Mouse (Mus musculus): Measurements from ENCODE around the gene Rarres2. TPM values are rescaled to one million over a fixed set of nuclear protein-coding genes. Genes with fewer than 3 reads are reported as not detected.

The Rarres2 gene
- total and polyA plus RNA-seq, 3 experiments, result 0.72 TPM; not detected in 2

GRCm38 (mm10) chr6:48582037-48582436, 9.4 kb upstream of the Rarres2 start:
- Histone ChIP-seq H3K9me3 (replicated peaks; ENCODE audit: low read length) (peaks cover 3% of the 10 kb centered on the region), H3K79me2 (replicated peaks; ENCODE audit: control insufficient read depth, extremely low read depth, insufficient read depth, poor library complexity, severe bottlenecking) (no peaks in the 10 kb centered on the region), H3K4me1 (ENCODE audit: control insufficient read depth in 1 of 2, insufficient read depth in 2 of 2) (peaks cover 3 to 29% of the 10 kb centered on the region in 2 experiments), H3K27ac (ENCODE audit: insufficient read depth, low read depth) (no peak overlapping the region), H3K9ac (ENCODE audit: insufficient read depth, low read depth) (no peak overlapping the region), H3K27me3 (replicated peaks) (no peaks in the 10 kb centered on the region), H3K4me3 (replicated peaks in 1 of 3; ENCODE audit: low read depth in 2 of 3, low read length in 2 of 3, poor library complexity in 1 of 3) (no peak overlapping the region), H3K36me3 (replicated peaks in 1 of 2; ENCODE audit: control insufficient read depth in 1 of 2, insufficient read depth in 1 of 2, low read length in 1 of 2) (no peaks in the 10 kb centered on the region), H3K4me2 (ENCODE audit: insufficient read depth, low read depth, poor library complexity, severe bottlenecking) (no peak overlapping the region)
- in situ Hi-C loops (cut with MboI; ENCODE audit: low pct_ligation_motif_present, low pct_unique_long_range_greater_than_20kb, low sequenced_read_pairs), result no loop called here
- TF ChIP-seq CTCF (conservative IDR thresholded peaks at IDR 0.05 in 1 of 2, IDR thresholded peaks at IDR 0.05 in 1 of 2; ENCODE audit: low read depth in 2 of 2, low read length in 2 of 2) (peak; percentile 68 to 83), EP300 (IDR thresholded peaks at IDR 0.05; ENCODE audit: low read length) (no peak), RAD21 (IDR thresholded peaks at IDR 0.05; ENCODE audit: low read depth, low read length) (peak; percentile 74), ZNF384 (IDR thresholded peaks at IDR 0.05; ENCODE audit: low read depth, low read length) (0 out of 2 replicates have a peak, but pooled peaks have one; percentile 17), MYC (IDR thresholded peaks at IDR 0.05; ENCODE audit: low read depth, low read length) (no peak), POLR2A (IDR thresholded peaks at IDR 0.05; ENCODE audit: low read depth, low read length) (no peak), ZMIZ1 (IDR thresholded peaks at IDR 0.05; ENCODE audit: low read depth, low read length) (no peak), CHD1 (IDR thresholded peaks at IDR 0.05; ENCODE audit: low read depth, low read length) (no peak), ZKSCAN1 (IDR thresholded peaks at IDR 0.05; ENCODE audit: borderline replicate concordance, low read depth, low read length) (no peak), TBP (conservative IDR thresholded peaks at IDR 0.05; ENCODE audit: low read depth, low read length) (no peak), GABPA (IDR thresholded peaks at IDR 0.05; ENCODE audit: insufficient replicate concordance, low read depth, low read length) (no peak), CHD2 (IDR thresholded peaks at IDR 0.05; ENCODE audit: low read length) (no peak), USF1 (IDR thresholded peaks at IDR 0.05; ENCODE audit: low read depth, low read length) (no peak), USF2 (conservative IDR thresholded peaks at IDR 0.05; ENCODE audit: low read depth, low read length) (no peak), ZC3H11A (IDR thresholded peaks at IDR 0.05; ENCODE audit: low read depth, low read length) (peak; percentile 7; the same call in 1 of the 2 replicates), NELFE (IDR thresholded peaks at IDR 0.05; ENCODE audit: low read depth, low read length) (no peak), KAT2A (IDR thresholded peaks at IDR 0.05; ENCODE audit: insufficient replicate concordance, low read length) (no peak), TCF12 (IDR thresholded peaks at IDR 0.05; ENCODE audit: low read depth, low read length) (no peak), SMC3 (IDR thresholded peaks at IDR 0.05; ENCODE audit: low read depth, low read length) (peak; percentile 83), MAZ (IDR thresholded peaks at IDR 0.05; ENCODE audit: low read depth, low read length) (no peak), IRF4 (IDR thresholded peaks at IDR 0.05; ENCODE audit: low read depth, low read length) (no peak), E2F4 (IDR thresholded peaks at IDR 0.05; ENCODE audit: insufficient replicate concordance, low read depth, low read length) (no peak)
- peak; percentile 74 for DNase-seq (ENCODE audit: extremely low read depth)
- dilution Hi-C loops (cut with MboI; ENCODE audit: extremely low pct_ligation_motif_present, extremely low pct_unique_long_range_greater_than_20kb, low sequenced_read_pairs), result no loop called here

GRCm38 (mm10) chr6:48581257-48581656, 8.7 kb upstream of the Rarres2 start:
- no peak overlapping the region for H3K27ac ChIP-seq (ENCODE audit: insufficient read depth, low read depth)
- dilution Hi-C loops (cut with MboI; ENCODE audit: extremely low pct_ligation_motif_present, extremely low pct_unique_long_range_greater_than_20kb, low sequenced_read_pairs) (no loop called here), in situ Hi-C loops (cut with MboI; ENCODE audit: low pct_ligation_motif_present, low pct_unique_long_range_greater_than_20kb, low sequenced_read_pairs) (no loop called here)
- DNase-seq (ENCODE audit: extremely low read depth), result no peak
- H3K4me1 ChIP-seq (ENCODE audit: control insufficient read depth in 1 of 2, insufficient read depth in 2 of 2), result peaks cover 3 to 29% of the 10 kb centered on the region in 2 experiments
- H3K36me3 ChIP-seq (replicated peaks in 1 of 2; ENCODE audit: control insufficient read depth in 1 of 2, insufficient read depth in 1 of 2, low read length in 1 of 2), result no peaks in the 10 kb centered on the region
- H3K9ac ChIP-seq (ENCODE audit: insufficient read depth, low read depth), result no peak overlapping the region
- peaks cover 2% of the 10 kb centered on the region for H3K9me3 ChIP-seq (replicated peaks; ENCODE audit: low read length)
- no peaks in the 10 kb centered on the region for H3K79me2 ChIP-seq (replicated peaks; ENCODE audit: control insufficient read depth, extremely low read depth, insufficient read depth, poor library complexity, severe bottlenecking)
- TF ChIP-seq E2F4 (IDR thresholded peaks at IDR 0.05; ENCODE audit: insufficient replicate concordance, low read depth, low read length) (no peak), ETS1 (conservative IDR thresholded peaks at IDR 0.05; ENCODE audit: low read depth, low read length) (no peak), ZC3H11A (IDR thresholded peaks at IDR 0.05; ENCODE audit: low read depth, low read length) (no peak), TCF12 (IDR thresholded peaks at IDR 0.05; ENCODE audit: low read depth, low read length) (no peak), MAZ (IDR thresholded peaks at IDR 0.05; ENCODE audit: low read depth, low read length) (no peak)
- H3K27me3 ChIP-seq (replicated peaks), result no peaks in the 10 kb centered on the region
- H3K4me2 ChIP-seq (ENCODE audit: insufficient read depth, low read depth, poor library complexity, severe bottlenecking), result no peak overlapping the region
- H3K4me3 ChIP-seq (replicated peaks in 1 of 3; ENCODE audit: low read depth in 2 of 3, low read length in 2 of 3, poor library complexity in 1 of 3), result no peak overlapping the region

Data from CH12.LX (cell line).